Mouse (Mus musculus): ENCODE results near the gene Dennd5b. TPM values are rescaled to one million over a fixed set of nuclear protein-coding genes. Genes with fewer than 3 reads are reported as not detected.

The Dennd5b gene
- total and polyA plus RNA-seq, 3 experiments, result 3.7 to 17.8 (median 16.0) TPM

DNA sequence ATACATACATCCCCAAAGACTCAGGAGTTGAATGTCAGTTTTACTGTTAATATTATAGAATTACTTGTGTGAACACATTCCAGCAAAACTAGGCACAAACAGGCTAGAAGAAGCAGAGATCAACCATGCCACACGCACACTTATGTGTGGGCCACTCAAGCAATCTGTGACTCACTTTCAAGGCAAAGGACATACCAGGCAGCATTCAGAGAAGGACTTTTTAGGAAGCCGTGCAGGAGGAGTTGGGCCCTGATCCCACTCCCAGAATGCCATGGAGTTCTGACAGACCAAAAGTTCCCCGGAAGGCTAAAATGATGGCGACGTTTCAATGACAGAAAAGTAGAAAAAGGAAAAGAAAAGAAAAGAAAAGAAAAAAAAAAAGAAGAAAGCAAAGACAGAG is 69.3 kb downstream of the Dennd5b start:
- intact Hi-C loops (cut with DNase I), result no loop called here
- no peak for DNase-seq
- 87% methylated on average over 5 of the region's 5 CpGs for WGBS

GRCm38 (mm10) chr6:149031377-149031776 is 70.1 kb downstream of the Dennd5b start:
- no peak for DNase-seq
- Histone ChIP-seq H3K79me2 (replicated peaks; ENCODE audit: control insufficient read depth, insufficient read depth, low read length) (no peaks in the 10 kb centered on the region), H3K27ac (no peak overlapping the region), H3K4me3 (no peak overlapping the region), H3K9ac (ENCODE audit: low read depth, low read length) (no peak overlapping the region), H3K4me1 (ENCODE audit: control insufficient read depth, insufficient read depth, low read length) (no peaks in the 10 kb centered on the region), H3K36me3 (ENCODE audit: control insufficient read depth, insufficient read depth, low read length) (no peaks in the 10 kb centered on the region; the same call in 1 of the 2 replicates), H3K27me3 (ENCODE audit: control insufficient read depth, insufficient read depth, low read length) (no peaks in the 10 kb centered on the region)
- intact Hi-C loops (cut with DNase I), result no loop called here
- TF ChIP-seq POLR2A (IDR thresholded peaks at IDR 0.05; ENCODE audit: insufficient read depth, low read depth, low read length) (no peak), CTCF (IDR thresholded peaks at IDR 0.05) (no peak), EP300 (IDR thresholded peaks at IDR 0.05; ENCODE audit: insufficient read depth, low read depth, low read length) (no peak)

More for the DNA sequence above, 69.3 kb downstream of the Dennd5b start:
- Histone ChIP-seq H3K36me3 (ENCODE audit: control insufficient read depth, insufficient read depth, low read length) (no peaks in the 10 kb centered on the region; the same call in 1 of the 2 replicates), H3K79me2 (replicated peaks; ENCODE audit: control insufficient read depth, insufficient read depth, low read length) (no peaks in the 10 kb centered on the region), H3K4me1 (ENCODE audit: control insufficient read depth, insufficient read depth, low read length) (no peaks in the 10 kb centered on the region), H3K9ac (ENCODE audit: low read depth, low read length) (no peak overlapping the region), H3K27me3 (ENCODE audit: control insufficient read depth, insufficient read depth, low read length) (no peaks in the 10 kb centered on the region), H3K4me3 (no peak overlapping the region), H3K27ac (no peak overlapping the region)
- TF ChIP-seq POLR2A (IDR thresholded peaks at IDR 0.05; ENCODE audit: insufficient read depth, low read depth, low read length) (no peak), EP300 (IDR thresholded peaks at IDR 0.05; ENCODE audit: insufficient read depth, low read depth, low read length) (no peak), CTCF (IDR thresholded peaks at IDR 0.05) (no peak)

DNA sequence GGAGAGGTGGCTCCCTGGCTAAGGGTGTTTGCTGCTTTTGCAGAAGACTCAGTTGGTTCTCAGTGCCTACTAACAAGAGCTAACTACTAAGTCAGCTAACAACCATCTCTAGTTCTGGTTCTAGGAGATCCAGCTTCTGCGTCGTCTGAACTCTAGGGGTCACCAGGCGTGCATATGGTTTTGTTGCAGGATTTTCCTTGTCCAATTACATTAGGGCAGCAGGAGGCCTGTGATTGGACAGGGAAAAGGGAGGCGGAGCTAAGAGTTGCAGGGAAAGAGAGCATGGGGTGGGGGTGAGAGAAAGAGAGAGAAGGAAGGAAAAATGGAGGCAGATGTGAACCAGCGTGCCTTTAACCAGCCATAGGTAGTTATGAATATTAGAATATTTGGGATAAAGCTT is 83.0 kb downstream of the Dennd5b start:
- H3K79me2 ChIP-seq (replicated peaks; ENCODE audit: control insufficient read depth, insufficient read depth, low read length), result no peaks in the 10 kb centered on the region
- TF ChIP-seq POLR2A (IDR thresholded peaks at IDR 0.05; ENCODE audit: insufficient read depth, low read depth, low read length) (no peak), CTCF (IDR thresholded peaks at IDR 0.05) (no peak), EP300 (IDR thresholded peaks at IDR 0.05; ENCODE audit: insufficient read depth, low read depth, low read length) (no peak)
- no peaks in the 10 kb centered on the region; the same call in none of the 2 replicates for H3K36me3 ChIP-seq (ENCODE audit: control insufficient read depth, insufficient read depth, low read length)
- no peak overlapping the region for H3K4me3 ChIP-seq
- no peak for DNase-seq
- intact Hi-C loops (cut with DNase I), result loop anchor here (10.0 kb wide), 1 partner anchor 356 kb away; no protein-coding TSS in a partner anchor
- no peaks in the 10 kb centered on the region for H3K27me3 ChIP-seq (ENCODE audit: control insufficient read depth, insufficient read depth, low read length)
- WGBS, result 84% methylated on average over 5 of the region's 5 CpGs
- H3K27ac ChIP-seq, result no peak overlapping the region
- no peak overlapping the region for H3K9ac ChIP-seq (ENCODE audit: low read depth, low read length)
- H3K4me1 ChIP-seq (ENCODE audit: control insufficient read depth, insufficient read depth, low read length), result no peaks in the 10 kb centered on the region

- DNase-seq, result no peak
- intact Hi-C loops (cut with DNase I), result loop anchor here (2.0 to 10.0 kb wide), 2 partner anchors 110 to 364 kb away; no protein-coding TSS in a partner anchor
- Histone ChIP-seq H3K27ac (no peak overlapping the region), H3K9ac (ENCODE audit: low read depth, low read length) (no peak overlapping the region), H3K4me3 (no peak overlapping the region), H3K27me3 (ENCODE audit: control insufficient read depth, insufficient read depth, low read length) (no peaks in the 10 kb centered on the region), H3K79me2 (replicated peaks; ENCODE audit: control insufficient read depth, insufficient read depth, low read length) (no peaks in the 10 kb centered on the region), H3K4me1 (ENCODE audit: control insufficient read depth, insufficient read depth, low read length) (no peaks in the 10 kb centered on the region), H3K36me3 (ENCODE audit: control insufficient read depth, insufficient read depth, low read length) (no peaks in the 10 kb centered on the region; the same call in 1 of the 2 replicates)
- TF ChIP-seq CTCF (IDR thresholded peaks at IDR 0.05), result peak; percentile 70
- no peak for TF ChIP-seq EP300 (IDR thresholded peaks at IDR 0.05; ENCODE audit: insufficient read depth, low read depth, low read length)
Measured at GRCm38 (mm10) chr6:149010766-149011301, 90.6 kb downstream of the Dennd5b start.

DNA sequence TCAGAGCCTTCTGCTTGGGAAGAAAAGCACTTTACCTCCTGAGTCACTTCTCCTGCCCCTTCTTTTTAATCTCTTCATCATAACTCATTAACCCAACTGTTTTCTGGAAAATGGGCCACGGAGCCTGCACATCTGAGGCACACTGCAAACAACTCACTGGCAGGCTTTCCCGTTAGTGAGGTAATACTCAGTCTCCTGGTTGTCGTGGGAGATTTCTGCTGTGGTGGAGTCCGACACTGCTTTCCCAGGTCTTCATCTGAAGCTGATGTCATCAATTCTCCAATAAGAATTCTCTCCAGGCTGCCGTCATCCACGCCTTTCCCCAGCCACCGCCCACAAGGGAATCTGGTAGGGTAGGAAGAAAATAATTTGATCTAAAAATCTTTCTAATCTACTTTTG is 96.5 kb downstream of the Dennd5b start:
- intact Hi-C loops (cut with DNase I), result no loop called here
- H3K4me1 ChIP-seq (ENCODE audit: control insufficient read depth, insufficient read depth, low read length), result no peaks in the 10 kb centered on the region
- no peak overlapping the region for H3K27ac ChIP-seq
- WGBS, result 92% methylated on average over 7 of the region's 7 CpGs
- TF ChIP-seq CTCF (IDR thresholded peaks at IDR 0.05), result no peak
- TF ChIP-seq EP300 (IDR thresholded peaks at IDR 0.05; ENCODE audit: insufficient read depth, low read depth, low read length), result no peak
- no peak for TF ChIP-seq POLR2A (IDR thresholded peaks at IDR 0.05; ENCODE audit: insufficient read depth, low read depth, low read length)
- no peaks in the 10 kb centered on the region for H3K79me2 ChIP-seq (replicated peaks; ENCODE audit: control insufficient read depth, insufficient read depth, low read length)
- H3K9ac ChIP-seq (ENCODE audit: low read depth, low read length), result no peak overlapping the region
- no peak for DNase-seq
- no peaks in the 10 kb centered on the region for H3K27me3 ChIP-seq (ENCODE audit: control insufficient read depth, insufficient read depth, low read length)
- peaks cover 6% of the 10 kb centered on the region for H3K36me3 ChIP-seq (ENCODE audit: control insufficient read depth, insufficient read depth, low read length)
- H3K4me3 ChIP-seq, result no peak overlapping the region

DNA sequence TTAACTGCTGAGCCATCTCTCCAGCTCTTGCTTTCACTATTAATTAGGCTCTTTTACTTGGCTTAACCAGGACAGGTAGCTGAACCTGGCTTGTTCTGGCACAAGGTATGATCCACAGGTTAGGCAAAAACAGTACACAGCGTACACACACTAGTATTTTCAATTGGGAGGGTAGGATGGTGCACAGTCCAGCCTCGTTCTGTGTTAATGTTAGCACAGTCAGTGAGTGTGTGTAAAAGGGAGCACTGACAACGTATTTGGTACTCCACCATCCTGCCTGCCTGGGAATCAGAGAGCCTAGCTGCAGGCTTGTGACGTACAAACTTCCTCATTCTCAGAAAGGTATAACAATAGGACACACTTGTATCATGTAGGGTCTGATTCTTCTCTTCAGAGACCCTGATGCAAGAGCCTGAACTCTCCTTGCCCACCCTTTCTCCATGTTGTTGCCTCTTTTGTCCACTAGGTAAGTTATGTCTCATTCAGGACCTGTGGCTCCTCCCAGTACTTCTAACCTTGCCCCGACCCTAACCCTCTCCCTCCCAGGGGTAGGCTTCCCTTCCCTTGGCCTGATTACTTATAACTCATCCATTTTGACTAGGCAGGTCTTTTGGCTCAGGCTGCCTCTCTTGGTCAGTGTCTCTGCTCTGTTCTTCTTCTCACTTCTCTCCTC is 107.0 kb downstream of the Dennd5b start:
- Histone ChIP-seq H3K79me2 (replicated peaks; ENCODE audit: control insufficient read depth, insufficient read depth, low read length) (no peaks in the 10 kb centered on the region), H3K36me3 (ENCODE audit: control insufficient read depth, insufficient read depth, low read length) (no peaks in the 10 kb centered on the region; the same call in none of the 2 replicates), H3K4me1 (ENCODE audit: control insufficient read depth, insufficient read depth, low read length) (no peaks in the 10 kb centered on the region), H3K27ac (no peak overlapping the region), H3K4me3 (no peak overlapping the region), H3K27me3 (ENCODE audit: control insufficient read depth, insufficient read depth, low read length) (no peaks in the 10 kb centered on the region), H3K9ac (ENCODE audit: low read depth, low read length) (no peak overlapping the region)
- 81% methylated on average over 5 of the region's 5 CpGs for WGBS
- intact Hi-C loops (cut with DNase I), result no loop called here
- DNase-seq, result no peak
- TF ChIP-seq POLR2A (IDR thresholded peaks at IDR 0.05; ENCODE audit: insufficient read depth, low read depth, low read length), result no peak
- TF ChIP-seq EP300 (IDR thresholded peaks at IDR 0.05; ENCODE audit: insufficient read depth, low read depth, low read length), result no peak
- TF ChIP-seq CTCF (IDR thresholded peaks at IDR 0.05), result no peak
